Mouse (Mus musculus) megakaryocyte-erythroid progenitor cell, adult 5-6 weeks (primary cell): ENCODE data around the gene Shb. TPM values are rescaled to one million over a fixed set of nuclear protein-coding genes. Genes with fewer than 3 reads are reported as not detected.
A peak's percentile ranks its signal among the peaks of the same experiment; 100 is the strongest.

Experiments used
- ATAC-seq: replicated peaks from 2 replicates; pipeline ENCODE4 v1.8.0; 2016; ENCODE audit warnings: mild to moderate bottlenecking, inconsistent platforms; ENCODE audit not compliant: severe bottlenecking, poor library complexity, low FRiP score, low TSS enrichment
- total RNA-seq, 2 experiments: library from RNA; stranded (forward) in 1 of 2; stranded (reverse) in 1 of 2; fragments of 200-1000, 215-1000 nt in 1 of 2; fragments of >200 nt in 1 of 2; fragmentation: Nextera tagmentation in 1 of 2; gene quantifications; 2 replicates each; pipeline ENCODE4 v1.2.3; 2014 to 2017

Shb gene
- total RNA-seq, 2 experiments from 2014 or later, result 7.8 to 8.9 TPM

DNA sequence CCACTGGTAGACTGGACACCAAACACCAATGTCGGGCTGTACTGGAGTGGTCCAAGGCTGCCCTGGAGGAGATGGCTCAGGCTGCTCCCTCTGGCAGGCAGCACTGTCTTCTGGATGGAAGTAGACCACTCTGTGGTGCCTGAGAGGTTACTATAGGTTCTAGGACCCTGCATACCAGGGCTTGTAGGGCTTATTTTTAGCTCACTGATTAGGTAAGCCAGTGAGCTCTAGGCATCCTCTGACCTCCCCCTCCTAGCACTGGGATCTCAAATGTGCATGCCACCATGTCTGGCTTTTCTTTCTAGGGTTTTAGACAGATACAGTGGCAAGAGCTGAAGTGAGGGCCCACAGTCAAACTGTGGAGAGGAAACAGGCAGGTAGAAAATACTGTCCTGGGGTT, 24.8 kb downstream of the Shb start:
- ATAC-seq, result no peak

DNA sequence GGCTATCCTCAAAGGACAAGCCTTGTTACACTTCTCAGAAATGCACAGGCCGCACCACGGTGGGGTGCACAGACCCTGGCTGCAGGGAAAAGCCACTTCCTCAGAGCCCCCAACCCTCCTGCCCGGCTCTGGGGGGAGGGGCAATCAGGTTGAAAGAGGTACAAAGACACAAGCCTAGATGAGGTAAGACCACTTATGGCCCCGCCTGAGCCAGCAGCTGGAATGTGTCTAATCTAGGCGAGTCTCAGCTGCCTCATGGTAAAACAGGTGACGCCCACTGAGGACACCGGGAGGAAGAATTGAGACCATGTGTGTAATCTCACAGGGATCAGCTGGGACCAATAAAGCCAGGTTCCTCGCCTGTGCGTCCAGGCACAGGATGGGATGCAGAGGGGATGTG, 25.2 kb downstream of the Shb start:
- no peak for ATAC-seq

DNA sequence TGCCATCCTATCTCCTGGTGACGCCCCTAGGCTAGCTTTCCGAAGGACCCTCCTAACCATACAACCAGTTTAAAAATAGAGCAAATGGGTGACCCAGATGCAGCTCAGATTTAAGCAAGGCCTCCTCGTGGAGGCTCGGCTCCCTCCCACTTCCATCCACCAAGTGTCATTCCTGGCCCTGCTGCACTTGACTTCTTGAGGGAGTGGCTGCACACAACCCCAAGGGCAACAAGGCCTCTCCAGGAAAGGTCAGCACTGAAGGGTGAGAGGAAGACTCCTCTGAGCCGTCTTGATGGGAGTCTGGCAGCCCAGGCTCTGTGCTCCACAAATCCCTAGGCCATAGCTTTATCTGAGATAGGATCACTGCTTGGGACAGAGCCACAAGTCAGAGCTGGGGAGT, 25.7 kb downstream of the Shb start:
- ATAC-seq, result no peak

DNA sequence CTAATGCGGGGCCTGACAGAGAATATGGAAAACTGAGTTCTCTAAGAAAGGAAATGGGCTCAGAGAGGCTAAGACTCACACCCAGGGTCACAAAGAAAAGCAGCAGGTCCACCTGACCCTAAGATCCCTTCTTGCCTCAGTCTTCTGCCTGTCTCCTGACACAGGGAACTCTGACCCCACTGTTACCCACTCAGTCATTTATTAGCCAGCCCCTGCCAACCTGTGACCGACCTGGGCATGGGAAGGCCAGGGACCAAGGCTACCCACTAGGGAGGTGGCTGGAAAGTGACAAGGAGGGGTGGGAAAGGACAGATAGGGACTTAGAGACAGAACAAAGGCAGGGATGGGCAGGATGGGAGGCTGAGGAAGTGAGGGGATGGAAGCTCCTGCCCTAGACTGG, 26.6 kb downstream of the Shb start:
- no peak for ATAC-seq

DNA sequence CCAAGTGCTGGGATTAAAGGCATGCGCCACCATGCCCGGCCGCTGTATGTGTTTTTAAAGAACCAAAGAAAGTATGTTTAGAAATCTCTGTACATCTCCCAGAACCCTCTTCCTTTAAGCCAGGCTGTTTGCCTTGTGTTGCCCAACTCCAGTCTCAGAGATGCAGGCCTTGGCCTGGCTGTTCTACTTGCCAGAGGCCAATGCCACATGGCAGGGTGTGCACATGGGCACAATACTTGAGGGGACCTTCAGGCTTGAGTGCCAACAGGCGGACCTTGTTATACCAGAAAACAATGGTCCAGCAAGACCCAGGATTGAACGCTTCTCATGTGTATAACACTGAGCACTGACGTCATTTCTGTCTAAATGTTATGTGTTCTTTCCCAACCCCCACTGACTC, 27.1 kb downstream of the Shb start:
- ATAC-seq, result no peak

DNA sequence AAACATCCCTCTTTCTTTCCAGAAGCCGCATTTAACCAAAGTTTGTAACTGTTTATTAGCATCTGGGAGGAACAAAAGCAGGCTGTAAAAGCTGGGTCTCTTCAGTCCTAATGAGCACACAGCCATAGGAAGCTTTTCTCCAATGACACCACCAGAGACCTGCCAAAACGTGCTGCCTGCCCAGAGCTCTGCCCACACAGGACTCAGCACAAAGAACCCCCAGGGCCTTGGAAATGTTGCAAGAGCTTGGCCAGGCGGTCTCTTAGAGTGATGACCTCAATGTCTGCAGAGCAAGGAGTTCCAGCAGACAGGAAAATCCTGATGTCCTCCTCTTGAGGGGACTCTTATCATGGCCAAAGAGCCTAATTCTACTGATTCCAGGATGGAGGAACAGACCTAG, 28.5 kb downstream of the Shb start:
- ATAC-seq, result no peak

DNA sequence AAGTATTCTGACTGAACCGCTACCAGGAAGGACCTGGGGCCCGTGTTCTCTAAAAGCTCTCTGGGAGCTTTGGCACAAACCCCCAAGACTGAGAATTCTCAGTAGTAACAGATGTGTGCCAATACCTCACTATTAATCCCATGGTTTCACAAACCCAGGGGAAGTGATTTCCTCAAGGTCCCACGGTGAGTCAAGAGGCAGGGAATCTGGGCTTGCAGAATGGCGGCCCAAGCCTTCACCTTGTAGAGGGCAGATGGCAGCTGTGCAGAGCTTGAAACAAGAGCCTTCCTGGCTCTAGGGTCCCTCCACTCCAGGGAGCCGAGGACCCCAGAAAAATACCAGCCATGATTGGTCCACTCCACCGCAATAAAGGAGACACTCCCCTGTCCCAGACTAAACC, 28.9 kb downstream of the Shb start:
- no peak for ATAC-seq

DNA sequence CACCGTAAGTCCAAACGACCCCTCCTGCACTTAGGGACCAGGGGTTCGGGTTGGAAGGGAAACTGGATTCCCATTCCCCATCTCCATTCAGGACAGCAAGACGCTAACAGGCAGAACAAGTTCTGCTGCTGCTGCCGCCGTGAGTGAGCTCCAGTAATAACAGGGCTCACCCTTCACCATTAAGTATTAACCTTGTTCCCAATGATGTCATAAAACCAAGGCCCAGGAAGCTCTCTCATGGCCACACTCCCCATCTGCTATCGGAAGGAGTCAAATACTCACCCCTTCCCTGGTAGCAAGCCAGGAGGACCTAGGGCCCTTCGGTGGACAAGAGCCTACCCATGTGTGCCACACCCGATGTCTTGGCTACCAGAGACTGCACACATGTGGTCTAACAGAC, 30.3 kb downstream of the Shb start:
- no peak for ATAC-seq

DNA sequence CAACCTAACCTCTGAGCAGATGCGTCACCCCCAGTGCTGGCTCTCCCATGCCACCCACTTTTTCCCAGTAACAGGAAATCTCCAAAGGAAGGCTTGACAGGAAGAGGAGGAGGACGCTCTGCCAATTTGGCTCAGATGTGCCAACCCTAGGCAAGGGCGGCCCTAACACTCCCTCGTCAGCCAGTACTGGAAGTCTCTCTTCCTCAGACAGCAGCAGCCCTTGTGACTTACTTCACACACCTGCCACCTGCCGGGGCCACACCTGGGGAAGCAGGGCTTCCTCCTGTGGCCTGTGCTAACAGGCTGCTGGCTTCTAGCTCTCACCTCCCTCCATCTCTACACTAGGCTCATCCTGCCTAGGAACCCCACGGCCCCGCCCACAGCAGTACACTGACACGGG, 31.9 kb downstream of the Shb start:
- ATAC-seq, result no peak

DNA sequence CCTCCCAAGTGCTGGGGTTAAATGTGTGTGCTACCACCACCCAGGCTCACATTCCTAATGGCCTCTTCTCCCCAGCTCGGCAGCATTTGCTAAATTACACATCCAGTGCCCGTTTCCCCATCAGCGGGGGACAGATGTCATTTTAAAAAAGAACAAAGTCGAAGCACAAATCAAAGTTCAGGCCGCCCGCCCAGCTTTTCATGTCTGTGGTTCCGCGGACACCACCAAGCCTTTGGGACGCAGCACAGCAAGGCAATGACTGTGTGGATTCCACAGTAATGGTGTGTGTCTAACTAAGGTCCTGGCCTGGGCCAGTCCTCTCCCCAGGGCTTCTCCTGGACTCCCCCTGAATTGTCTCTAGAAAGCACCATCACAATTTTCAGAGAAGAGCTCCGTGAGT, 32.7 kb downstream of the Shb start:
- no peak for ATAC-seq

DNA sequence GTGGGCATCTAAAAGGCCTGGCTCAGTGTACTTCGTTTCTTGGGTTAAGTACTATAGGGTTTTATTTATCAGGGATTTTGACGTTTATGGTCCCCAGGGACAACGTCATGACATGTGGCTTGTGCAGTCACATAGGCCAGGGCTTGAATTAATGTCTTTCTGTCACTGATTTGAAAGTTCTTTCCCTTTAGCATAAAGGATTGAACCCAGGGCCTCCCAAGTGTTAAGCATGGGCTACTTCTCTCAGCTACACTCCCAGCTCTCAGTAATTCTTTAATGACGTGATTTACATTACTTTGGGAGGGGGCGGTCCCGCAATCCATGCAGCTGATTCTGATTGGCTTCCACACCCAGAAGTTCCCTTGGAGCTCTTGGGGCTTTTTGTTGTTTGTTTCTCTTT, 33.2 kb downstream of the Shb start:
- ATAC-seq, result no peak

DNA sequence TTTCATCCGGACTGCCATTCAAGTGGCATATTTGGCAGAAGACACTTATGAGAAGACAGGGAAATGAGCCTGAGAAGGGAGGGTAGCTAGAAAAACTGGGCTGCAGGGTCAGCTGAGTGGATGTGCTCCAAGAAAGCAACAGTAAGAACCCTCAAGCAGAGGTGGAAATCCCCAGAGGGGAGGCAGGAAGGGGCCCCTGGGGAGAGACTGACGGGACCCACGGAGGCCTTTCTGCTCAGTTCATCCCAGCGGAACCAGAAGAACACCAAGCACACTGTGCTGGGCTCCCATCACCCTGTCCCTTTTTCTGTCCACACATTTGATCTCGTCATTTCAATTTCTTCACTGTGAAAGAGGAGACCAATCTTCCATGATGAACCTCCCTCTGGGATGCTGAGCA, 33.9 kb downstream of the Shb start:
- ATAC-seq, result no peak

DNA sequence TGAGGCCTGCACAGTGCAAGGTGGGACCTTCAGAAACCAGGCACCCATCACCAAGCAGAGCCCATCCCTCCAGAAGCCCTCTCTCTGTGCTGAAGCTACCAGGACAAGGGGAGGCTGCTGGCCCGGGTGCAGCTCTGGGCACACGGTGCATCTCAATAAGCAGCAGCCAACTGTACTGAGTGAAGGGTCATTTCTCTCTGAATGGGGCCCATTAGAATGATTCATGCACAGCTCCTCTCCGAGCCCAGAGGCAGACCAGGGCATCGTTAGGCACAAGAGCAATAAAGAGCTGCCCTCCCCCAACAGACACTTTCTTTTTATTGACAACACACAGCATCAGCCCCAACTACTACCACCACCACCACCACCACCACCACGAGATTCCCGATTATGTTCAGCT, 35.0 kb downstream of the Shb start:
- no peak for ATAC-seq

DNA sequence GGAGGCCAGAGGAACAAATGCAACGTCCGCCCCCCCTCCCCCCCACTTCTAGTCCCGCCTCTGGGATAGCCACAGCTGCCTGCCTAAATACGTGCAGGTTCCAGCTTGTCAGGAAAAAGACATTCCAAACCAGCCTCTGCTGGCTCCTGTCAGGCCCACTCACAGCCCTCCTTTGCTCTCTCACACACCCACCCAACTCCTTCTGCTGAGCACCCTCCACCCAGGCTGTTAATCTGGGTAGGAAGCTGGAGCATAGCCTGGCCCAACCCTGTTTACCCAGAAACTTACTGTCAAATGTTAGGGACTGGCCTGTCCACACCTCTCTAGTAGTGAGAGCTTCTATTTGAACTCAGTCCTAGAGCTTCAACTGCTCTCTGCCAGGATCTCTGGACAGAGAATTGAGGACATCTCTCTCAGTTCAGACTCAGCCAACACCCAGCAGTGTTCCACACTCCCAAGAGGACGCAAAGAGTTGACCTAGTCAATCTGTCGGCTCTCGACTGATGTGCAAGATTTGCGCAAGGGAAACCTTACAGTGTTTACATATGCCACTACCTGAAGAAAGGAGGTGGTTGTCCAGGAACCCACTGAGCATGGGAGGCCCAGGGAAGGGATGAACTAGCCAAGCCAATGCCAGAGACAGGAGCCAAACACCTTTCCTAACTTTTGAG, 36.6 kb downstream of the Shb start:
- no peak for ATAC-seq

DNA sequence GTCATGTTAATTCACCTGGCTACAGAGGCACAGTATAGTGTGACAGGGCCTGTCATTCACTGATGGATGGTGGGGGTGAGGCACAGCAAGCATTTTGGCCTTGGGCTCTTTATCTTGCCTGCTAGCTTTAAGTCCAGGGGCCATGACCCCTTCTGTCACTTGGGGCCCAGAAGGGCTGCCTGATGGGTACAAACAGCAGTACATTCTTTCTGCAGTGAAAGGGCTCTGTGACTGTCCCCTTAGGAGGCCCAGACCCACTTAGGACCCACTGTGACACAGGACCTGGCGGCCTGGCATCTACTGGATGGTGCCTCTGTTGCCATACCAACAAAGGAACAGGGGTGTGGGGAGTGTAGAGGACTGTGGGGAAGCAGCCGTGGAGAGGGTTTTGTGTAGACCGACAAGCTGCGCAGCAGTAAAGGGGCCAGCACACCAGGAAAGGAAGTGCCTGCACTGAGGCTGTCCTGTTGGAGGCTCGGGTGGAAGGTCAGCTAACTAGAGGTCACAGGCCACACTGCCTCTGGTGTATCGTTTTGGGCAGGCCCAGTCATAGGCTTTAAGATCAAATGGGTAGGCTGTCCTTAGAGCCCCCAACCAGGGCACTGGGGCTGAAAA, 38.4 kb downstream of the Shb start:
- no peak for ATAC-seq

DNA sequence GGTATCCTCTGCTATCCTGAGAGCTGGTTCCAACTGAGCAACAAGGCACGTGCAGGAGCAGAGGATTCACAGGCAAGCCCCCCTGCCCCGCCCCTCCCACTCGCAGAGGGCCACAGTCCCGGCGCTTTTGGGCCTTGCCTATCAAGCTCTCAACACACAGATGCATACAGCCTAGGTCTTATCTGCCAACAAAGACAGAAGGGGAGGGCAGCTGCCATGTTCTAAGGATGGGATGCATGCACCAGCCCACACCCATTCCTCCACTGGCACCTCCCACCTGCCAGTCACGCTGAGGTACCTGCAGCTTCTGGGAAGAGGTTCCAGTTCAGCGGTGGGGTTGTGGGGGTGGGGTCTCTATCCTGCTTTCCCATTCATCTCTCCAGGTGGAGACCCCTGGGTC, 39.2 kb downstream of the Shb start:
- ATAC-seq, result peak; percentile 84

DNA sequence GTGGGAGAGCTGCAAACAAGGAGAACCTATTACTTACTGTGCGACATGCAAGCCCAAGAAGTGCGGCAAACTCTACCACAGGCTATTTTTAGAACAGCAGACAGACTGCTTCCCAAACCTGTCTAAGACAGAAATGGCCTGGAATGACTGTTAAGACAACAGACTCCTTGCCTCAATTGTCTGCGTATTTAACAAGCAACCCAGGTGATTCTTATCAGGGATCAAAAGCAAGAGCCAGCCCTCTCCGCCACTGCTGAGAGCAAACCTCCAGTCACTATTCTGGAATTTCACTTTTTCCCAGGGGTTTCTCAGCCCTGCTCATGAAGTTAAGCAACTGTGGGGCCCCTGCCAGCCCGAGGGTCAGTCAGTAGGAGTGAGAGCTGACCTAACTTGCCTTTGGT, 39.6 kb downstream of the Shb start:
- no peak for ATAC-seq

DNA sequence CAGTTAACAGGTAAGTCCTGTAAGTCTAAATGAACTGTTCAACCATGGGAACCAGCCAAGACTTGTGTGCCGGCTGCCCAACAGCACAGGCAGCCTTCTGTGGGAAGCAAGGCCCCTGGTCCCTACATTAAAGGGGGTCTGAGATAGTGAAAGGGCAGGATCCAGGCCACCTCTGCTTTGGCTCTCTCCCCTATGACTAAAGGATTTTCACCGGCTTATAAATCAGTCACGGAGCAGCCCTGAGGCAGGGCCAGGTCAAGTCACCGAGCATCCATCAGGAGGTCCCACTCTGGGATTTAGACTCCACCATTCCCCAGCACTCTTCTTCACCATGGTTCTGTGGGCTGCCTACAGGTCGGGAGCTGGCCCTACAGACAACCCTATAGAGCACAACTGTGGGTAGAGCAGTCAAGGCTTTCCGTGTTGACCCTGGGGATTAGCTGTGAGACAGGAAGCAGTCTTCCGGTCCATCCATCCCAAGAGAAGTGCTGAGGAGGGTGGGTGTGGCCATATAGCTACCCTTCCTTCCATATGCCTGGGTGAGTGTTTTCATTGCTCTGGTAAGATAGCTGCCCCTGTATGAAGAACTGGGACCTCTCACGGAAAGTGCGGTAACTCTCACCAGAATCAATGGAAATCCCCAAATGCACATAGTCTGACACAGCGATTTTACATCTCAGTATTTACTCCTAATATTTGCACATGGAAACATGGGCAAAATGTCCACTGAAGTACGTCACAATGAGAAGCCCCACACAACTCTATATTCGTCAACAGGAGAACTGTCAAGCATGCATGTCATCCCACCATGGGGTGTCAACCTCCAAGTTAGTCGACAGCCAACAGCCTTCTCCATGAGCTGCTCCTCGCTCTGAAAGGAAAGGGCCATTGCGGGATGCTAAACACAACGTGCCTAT, 40.3 kb downstream of the Shb start:
- no peak for ATAC-seq

DNA sequence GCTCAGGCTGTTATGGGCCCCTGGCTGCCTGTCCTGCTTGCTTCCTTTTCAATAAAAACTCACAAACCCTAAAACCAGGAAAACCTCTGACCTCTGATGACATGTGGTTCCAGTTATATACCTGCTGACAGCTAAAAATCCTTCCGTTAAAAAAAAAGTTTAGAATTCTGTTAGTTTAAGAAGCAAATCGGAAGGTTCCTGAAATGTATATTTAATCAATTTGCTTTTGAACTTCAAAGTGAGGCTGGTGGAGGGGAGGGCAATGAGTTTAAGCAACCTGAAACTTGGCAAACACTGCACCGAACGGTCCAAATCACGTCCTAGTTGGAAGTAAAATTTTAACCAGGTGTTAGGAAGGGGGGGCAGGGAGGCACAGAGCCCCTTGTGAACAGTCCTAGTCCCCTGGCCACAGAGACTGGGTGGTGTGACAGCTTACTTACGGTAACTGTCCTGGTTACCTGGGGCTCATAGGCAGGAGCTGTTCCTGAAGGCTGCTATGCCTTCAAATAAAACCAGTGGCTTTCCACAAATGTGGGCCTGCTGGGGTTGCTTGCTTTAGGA, 41.1 kb downstream of the Shb start:
- ATAC-seq, result no peak

DNA sequence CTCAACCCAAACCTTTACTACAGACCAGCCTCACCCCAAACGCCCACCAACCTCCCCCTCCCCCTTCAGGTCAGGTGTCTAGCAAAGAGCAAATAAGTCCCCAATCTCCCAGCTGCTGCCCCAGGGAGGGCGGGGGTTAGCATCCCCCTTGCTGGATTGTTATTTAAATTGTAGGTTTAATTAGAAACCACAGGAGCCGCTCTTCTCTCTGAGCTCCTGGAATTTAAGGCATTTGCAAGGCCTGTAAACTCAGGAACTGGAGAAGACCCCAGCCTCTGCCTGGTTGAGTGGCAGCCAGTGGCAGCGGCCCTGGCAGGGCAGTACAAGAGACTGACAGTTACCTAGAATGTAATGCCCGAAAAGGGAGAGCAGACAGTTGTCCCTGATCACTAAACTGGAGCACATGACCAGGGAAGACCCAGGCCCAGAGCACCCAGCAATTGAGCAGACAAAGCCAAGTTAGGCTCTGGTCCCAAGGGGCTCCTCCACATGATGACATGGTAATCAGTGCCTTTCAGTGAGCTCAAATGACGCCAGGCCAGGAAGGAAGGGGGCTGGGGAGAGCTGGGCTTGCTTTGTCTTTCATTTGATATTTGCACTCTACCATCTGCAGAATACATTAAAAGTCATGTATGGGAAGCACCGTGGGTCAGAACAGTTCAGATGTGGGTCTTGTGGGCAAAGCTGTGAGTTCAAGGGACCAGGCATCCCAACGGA, 42.1 kb downstream of the Shb start:
- no peak for ATAC-seq
